Mouse (Mus musculus): ENCODE results near the gene Eif5a. TPM values are rescaled to one million over a fixed set of nuclear protein-coding genes. Genes with fewer than 3 reads are reported as not detected.

Eif5a gene
- 465 and 575 TPM in 2 replicates for polyA plus RNA-seq (2012; rRNA removed)

- peaks cover 5% of the 10 kb centered on the region; the same call in 1 of the 2 replicates for H3K36me3 ChIP-seq (ENCODE audit: control insufficient read depth, insufficient read depth, low read length)
- WGBS = under 1% methylated on average over 78 of the region's 78 CpGs
- H3K4me3 ChIP-seq (ENCODE audit: insufficient read depth, low read depth, low read length) = peak within 1 kb of the TSS; percentile 84
- H3K27ac ChIP-seq (ENCODE audit: insufficient read depth, low read depth, low read length) = peak within 1 kb of the TSS; percentile 93
- peak; percentile 100 for DNase-seq
- peak; percentile 63 for TF ChIP-seq CTCF (conservative IDR thresholded peaks at IDR 0.05; ENCODE audit: insufficient read depth, insufficient read length, low read depth, low read length)
- TF ChIP-seq POLR2A (IDR thresholded peaks at IDR 0.05; ENCODE audit: low read depth, low read length) = peak; percentile 91
- no peaks in the 10 kb centered on the region for H3K27me3 ChIP-seq (replicated peaks; ENCODE audit: control insufficient read depth, insufficient read depth, low read length)
- H3K4me1 ChIP-seq (ENCODE audit: control insufficient read depth, insufficient read depth, low read length) = peaks cover 6% of the 10 kb centered on the region; the same call in 1 of the 2 replicates
Measured at GRCm38 (mm10) chr11:69921114-69922011, at the start of gene Eif5a. Eif5a (minus strand) TSS chr11:69921958.

- DNase-seq = no peak
- WGBS = 72% methylated on average over 3 of the region's 3 CpGs
- no peak for TF ChIP-seq CTCF (conservative IDR thresholded peaks at IDR 0.05; ENCODE audit: insufficient read depth, insufficient read length, low read depth, low read length)
- no peak for TF ChIP-seq POLR2A (IDR thresholded peaks at IDR 0.05; ENCODE audit: low read depth, low read length)
- H3K4me3 ChIP-seq (ENCODE audit: insufficient read depth, low read depth, low read length) = no peak overlapping the region
- no peaks in the 10 kb centered on the region for H3K27me3 ChIP-seq (replicated peaks; ENCODE audit: control insufficient read depth, insufficient read depth, low read length)
- no peak overlapping the region for H3K27ac ChIP-seq (ENCODE audit: insufficient read depth, low read depth, low read length)
- no peaks in the 10 kb centered on the region; the same call in none of the 2 replicates for H3K36me3 ChIP-seq (ENCODE audit: control insufficient read depth, insufficient read depth, low read length)
- peaks cover 3% of the 10 kb centered on the region; the same call in 1 of the 2 replicates for H3K4me1 ChIP-seq (ENCODE audit: control insufficient read depth, insufficient read depth, low read length)
Measured at GRCm38 (mm10) chr11:69970775-69971174, 49.0 kb upstream of the Eif5a start.

GRCm38 (mm10) chr11:69970222-69970621 lies 48.5 kb upstream of the Eif5a start:
- no peak for DNase-seq
- TF ChIP-seq CTCF (conservative IDR thresholded peaks at IDR 0.05; ENCODE audit: insufficient read depth, insufficient read length, low read depth, low read length) = no peak
- no peak for TF ChIP-seq POLR2A (IDR thresholded peaks at IDR 0.05; ENCODE audit: low read depth, low read length)
- WGBS = 52% methylated on average over 6 of the region's 6 CpGs
- H3K4me3 ChIP-seq (ENCODE audit: insufficient read depth, low read depth, low read length) = no peak overlapping the region
- no peak overlapping the region for H3K27ac ChIP-seq (ENCODE audit: insufficient read depth, low read depth, low read length)
- H3K4me1 ChIP-seq (ENCODE audit: control insufficient read depth, insufficient read depth, low read length) = peaks cover 3% of the 10 kb centered on the region; the same call in 1 of the 2 replicates
- H3K27me3 ChIP-seq (replicated peaks; ENCODE audit: control insufficient read depth, insufficient read depth, low read length) = peaks cover 1% of the 10 kb centered on the region; the same call in 1 of the 2 replicates
- H3K36me3 ChIP-seq (ENCODE audit: control insufficient read depth, insufficient read depth, low read length) = no peaks in the 10 kb centered on the region; the same call in none of the 2 replicates

GRCm38 (mm10) chr11:69968793-69969192 lies 47.0 kb upstream of the Eif5a start:
- WGBS = 40% methylated on average over 4 of the region's 4 CpGs
- no peak for TF ChIP-seq CTCF (conservative IDR thresholded peaks at IDR 0.05; ENCODE audit: insufficient read depth, insufficient read length, low read depth, low read length)
- TF ChIP-seq POLR2A (IDR thresholded peaks at IDR 0.05; ENCODE audit: low read depth, low read length) = no peak
- Histone ChIP-seq H3K4me1 (ENCODE audit: control insufficient read depth, insufficient read depth, low read length) (peaks cover 3% of the 10 kb centered on the region; the same call in 1 of the 2 replicates), H3K27me3 (replicated peaks; ENCODE audit: control insufficient read depth, insufficient read depth, low read length) (peaks cover 1% of the 10 kb centered on the region; the same call in 1 of the 2 replicates), H3K27ac (ENCODE audit: insufficient read depth, low read depth, low read length) (no peak overlapping the region), H3K4me3 (ENCODE audit: insufficient read depth, low read depth, low read length) (no peak overlapping the region), H3K36me3 (ENCODE audit: control insufficient read depth, insufficient read depth, low read length) (no peaks in the 10 kb centered on the region; the same call in 1 of the 2 replicates)
- DNase-seq = no peak

- Histone ChIP-seq H3K36me3 (ENCODE audit: control insufficient read depth, insufficient read depth, low read length) (no peaks in the 10 kb centered on the region; the same call in 1 of the 2 replicates), H3K4me3 (ENCODE audit: insufficient read depth, low read depth, low read length) (peak overlapping the region; percentile 70), H3K27me3 (replicated peaks; ENCODE audit: control insufficient read depth, insufficient read depth, low read length) (peaks cover 1% of the 10 kb centered on the region; the same call in 1 of the 2 replicates), H3K4me1 (ENCODE audit: control insufficient read depth, insufficient read depth, low read length) (peaks cover 3% of the 10 kb centered on the region; the same call in 1 of the 2 replicates), H3K27ac (ENCODE audit: insufficient read depth, low read depth, low read length) (no peak overlapping the region)
- DNase-seq = no peak
- TF ChIP-seq CTCF (conservative IDR thresholded peaks at IDR 0.05; ENCODE audit: insufficient read depth, insufficient read length, low read depth, low read length) = no peak
- no peak for TF ChIP-seq POLR2A (IDR thresholded peaks at IDR 0.05; ENCODE audit: low read depth, low read length)
- WGBS = 36% methylated on average over 17 of the region's 17 CpGs
Measured at GRCm38 (mm10) chr11:69966860-69967517, 45.2 kb upstream of the Eif5a start.

- Histone ChIP-seq H3K27me3 (replicated peaks; ENCODE audit: control insufficient read depth, insufficient read depth, low read length) (peaks cover 1% of the 10 kb centered on the region; the same call in 1 of the 2 replicates), H3K27ac (ENCODE audit: insufficient read depth, low read depth, low read length) (peak overlapping the region; percentile 67; the same call in 1 of the 2 replicates), H3K4me3 (ENCODE audit: insufficient read depth, low read depth, low read length) (peak overlapping the region; percentile 70), H3K36me3 (ENCODE audit: control insufficient read depth, insufficient read depth, low read length) (no peaks in the 10 kb centered on the region), H3K4me1 (ENCODE audit: control insufficient read depth, insufficient read depth, low read length) (peaks cover 3% of the 10 kb centered on the region; the same call in 1 of the 2 replicates)
- no peak for TF ChIP-seq POLR2A (IDR thresholded peaks at IDR 0.05; ENCODE audit: low read depth, low read length)
- no peak for TF ChIP-seq CTCF (conservative IDR thresholded peaks at IDR 0.05; ENCODE audit: insufficient read depth, insufficient read length, low read depth, low read length)
- peak; percentile 37 for DNase-seq
- 5% methylated on average over 59 of the region's 59 CpGs for WGBS
Measured at GRCm38 (mm10) chr11:69966006-69966859, 44.5 kb upstream of the Eif5a start.

All from kidney, adult 2 months (tissue).